Mouse (Mus musculus): Measurements from ENCODE around the gene Sh3pxd2a. TPM values are rescaled to one million over a fixed set of nuclear protein-coding genes. Genes with fewer than 3 reads are reported as not detected.

The Sh3pxd2a gene
- polyA plus RNA-seq, 1 experiment from 2014 or later, result 6.4 TPM

DNA sequence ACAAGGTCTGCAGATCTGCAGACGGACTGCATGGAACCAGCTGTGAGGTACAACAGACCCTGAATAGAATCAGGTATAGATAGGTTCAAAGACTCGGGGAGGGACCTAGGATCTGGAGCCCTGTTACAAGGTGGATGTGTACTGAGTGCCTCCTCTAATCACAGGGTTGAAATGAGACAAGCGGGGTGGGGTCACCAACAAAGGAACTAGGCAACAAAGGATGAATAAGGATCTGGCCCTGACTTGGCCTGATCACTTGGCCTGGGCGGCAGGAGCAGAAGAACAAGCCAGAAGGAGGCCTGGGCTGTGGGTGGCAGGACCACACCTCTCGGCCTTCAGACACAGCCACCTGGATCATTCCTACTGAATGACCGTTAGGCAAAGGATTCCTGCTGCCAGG lies 178.6 kb downstream of the Sh3pxd2a start:
- peaks cover 52% of the 10 kb centered on the region for H3K4me1 ChIP-seq
- H3K27ac ChIP-seq, result no peak overlapping the region
- WGBS, result 88% methylated on average over 6 of the region's 6 CpGs
- no peak overlapping the region for H3K9ac ChIP-seq
- H3K4me2 ChIP-seq, result no peak overlapping the region
- ATAC-seq (replicated peaks; ENCODE audit: low FRiP score), result no peak
- H3K36me3 ChIP-seq, result peaks cover 62% of the 10 kb centered on the region
- no peaks in the 10 kb centered on the region for H3K9me3 ChIP-seq (replicated peaks)
- no peak overlapping the region for H3K4me3 ChIP-seq (replicated peaks)
- H3K27me3 ChIP-seq, result no peaks in the 10 kb centered on the region

- Histone ChIP-seq H3K27me3 (no peaks in the 10 kb centered on the region), H3K9me3 (replicated peaks) (no peaks in the 10 kb centered on the region), H3K4me3 (replicated peaks) (no peak overlapping the region), H3K27ac (peak overlapping the region; percentile 84), H3K36me3 (peaks cover 73% of the 10 kb centered on the region), H3K4me2 (no peak overlapping the region), H3K9ac (no peak overlapping the region), H3K4me1 (peaks cover 58% of the 10 kb centered on the region)
- no peak for ATAC-seq (replicated peaks; ENCODE audit: low FRiP score)
- 94% methylated on average over 17 of the region's 17 CpGs for WGBS
Measured at GRCm38 (mm10) chr19:47282688-47283215, 181.4 kb downstream of the Sh3pxd2a start.

GRCm38 (mm10) chr19:47282050-47282454 lies 182.1 kb downstream of the Sh3pxd2a start:
- Histone ChIP-seq H3K9me3 (replicated peaks) (no peaks in the 10 kb centered on the region), H3K4me1 (peaks cover 56% of the 10 kb centered on the region), H3K9ac (no peak overlapping the region), H3K4me2 (no peak overlapping the region), H3K36me3 (peaks cover 80% of the 10 kb centered on the region), H3K27ac (peak overlapping the region; percentile 84), H3K4me3 (replicated peaks) (no peak overlapping the region), H3K27me3 (no peaks in the 10 kb centered on the region)
- peak; percentile 17 for ATAC-seq (replicated peaks; ENCODE audit: low FRiP score)
- 75% methylated on average over 6 of the region's 6 CpGs for WGBS

GRCm38 (mm10) chr19:47280894-47281293 lies 183.3 kb downstream of the Sh3pxd2a start:
- H3K36me3 ChIP-seq, result peaks cover 77% of the 10 kb centered on the region
- 48% methylated on average over 9 of the region's 9 CpGs for WGBS
- H3K27me3 ChIP-seq, result no peaks in the 10 kb centered on the region
- H3K27ac ChIP-seq, result peak overlapping the region; percentile 84
- no peak overlapping the region for H3K4me3 ChIP-seq (replicated peaks)
- H3K4me2 ChIP-seq, result no peak overlapping the region
- peaks cover 47% of the 10 kb centered on the region for H3K4me1 ChIP-seq
- no peak overlapping the region for H3K9ac ChIP-seq
- no peak for ATAC-seq (replicated peaks; ENCODE audit: low FRiP score)
- no peaks in the 10 kb centered on the region for H3K9me3 ChIP-seq (replicated peaks)

DNA sequence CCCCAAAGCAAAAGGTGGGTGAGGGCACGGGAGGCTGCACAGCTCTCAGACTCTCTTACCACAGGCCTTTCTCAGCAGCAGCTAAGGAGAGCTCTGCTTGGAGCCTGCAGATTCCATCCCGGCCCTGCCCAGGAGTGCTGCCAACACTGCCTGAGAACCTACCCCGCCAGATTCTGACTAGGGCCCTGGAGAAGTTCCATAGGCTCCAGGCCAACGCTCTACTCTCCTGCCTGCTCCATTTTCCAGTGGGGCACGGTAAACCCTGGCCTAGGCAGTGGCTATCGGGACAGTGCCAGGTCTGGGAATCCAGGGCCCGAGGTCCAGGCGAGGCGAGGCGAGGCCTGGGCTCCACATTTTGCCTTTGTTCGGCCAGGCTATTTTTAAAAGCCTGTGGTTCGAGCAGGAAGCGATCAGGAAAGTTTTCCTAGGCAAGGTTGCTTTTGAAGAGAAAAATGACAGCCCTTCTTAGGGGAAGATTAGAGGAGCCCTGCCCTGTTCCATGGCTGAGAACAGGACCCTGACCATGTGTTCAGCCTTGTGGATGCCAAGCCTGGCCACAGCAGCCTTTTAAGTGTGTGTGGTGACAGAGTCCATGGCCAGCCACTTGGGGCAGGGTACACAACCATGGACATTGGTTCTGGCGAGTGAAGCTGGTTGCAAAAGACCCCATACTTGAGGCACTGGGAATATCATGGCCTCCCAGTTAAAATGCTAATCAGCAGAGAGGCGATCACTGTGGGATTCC lies 184.2 kb downstream of the Sh3pxd2a start:
- H3K9ac ChIP-seq, result no peak overlapping the region
- 74% methylated on average over 15 of the region's 15 CpGs for WGBS

DNA sequence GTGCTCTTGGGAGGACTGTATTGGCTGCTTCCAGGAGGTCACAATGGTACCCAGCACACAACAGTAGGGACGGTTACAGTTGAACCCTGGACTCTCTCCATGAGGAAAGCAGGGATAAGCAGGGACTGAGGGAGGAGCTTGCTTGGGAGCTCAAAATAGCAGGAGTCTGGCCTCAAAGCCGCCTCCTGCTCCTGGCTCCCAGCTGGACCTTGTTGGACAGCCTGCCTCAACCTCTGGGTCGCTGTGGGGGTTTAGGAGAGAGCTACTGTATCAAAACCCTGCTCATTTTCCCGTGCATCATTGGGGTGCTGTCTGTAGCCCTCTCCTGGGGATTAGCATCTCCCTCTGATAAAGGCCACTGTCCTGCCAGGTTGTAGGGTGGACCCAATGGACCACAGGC lies 184.8 kb downstream of the Sh3pxd2a start:
- no peaks in the 10 kb centered on the region for H3K9me3 ChIP-seq (replicated peaks)
- 61% methylated on average over 4 of the region's 4 CpGs for WGBS

More for the DNA sequence above, 184.2 kb downstream of the Sh3pxd2a start:
- no peaks in the 10 kb centered on the region for H3K27me3 ChIP-seq
- ATAC-seq (replicated peaks; ENCODE audit: low FRiP score), result no peak
- no peak overlapping the region for H3K4me2 ChIP-seq
- peak overlapping the region; percentile 84 for H3K27ac ChIP-seq
- peaks cover 47% of the 10 kb centered on the region for H3K4me1 ChIP-seq
- peaks cover 77% of the 10 kb centered on the region for H3K36me3 ChIP-seq
- no peaks in the 10 kb centered on the region for H3K9me3 ChIP-seq (replicated peaks)
- no peak overlapping the region for H3K4me3 ChIP-seq (replicated peaks)

DNA sequence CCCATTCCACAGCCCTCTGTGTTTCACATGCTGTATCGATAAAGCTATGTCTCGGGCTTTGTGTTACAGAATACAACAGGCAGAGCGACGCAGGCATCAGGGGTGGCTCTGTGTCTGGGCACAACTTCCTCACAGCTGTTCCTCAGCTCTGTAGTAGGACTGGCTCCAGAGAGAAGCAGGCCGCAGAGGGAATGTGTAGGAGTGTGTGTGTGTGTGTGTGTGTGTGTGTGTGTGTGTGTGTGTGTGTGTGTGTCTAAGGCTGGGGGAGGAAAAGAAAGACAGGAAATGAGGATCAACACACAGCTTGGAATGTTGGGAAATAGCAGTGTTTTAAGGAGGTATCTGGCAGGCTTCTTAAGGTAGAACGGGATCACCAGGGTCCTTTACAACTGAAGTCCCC lies 187.5 kb downstream of the Sh3pxd2a start:
- H3K27ac ChIP-seq, result peak overlapping the region; percentile 66; the same call in 1 of the 2 replicates
- ATAC-seq (replicated peaks; ENCODE audit: low FRiP score), result no peak
- H3K4me2 ChIP-seq, result no peak overlapping the region
- peaks cover 33% of the 10 kb centered on the region for H3K4me1 ChIP-seq
- no peaks in the 10 kb centered on the region for H3K27me3 ChIP-seq
- H3K4me3 ChIP-seq (replicated peaks), result no peak overlapping the region
- 66% methylated on average over 6 of the region's 6 CpGs for WGBS
- peaks cover 80% of the 10 kb centered on the region for H3K36me3 ChIP-seq
- H3K9me3 ChIP-seq (replicated peaks), result no peaks in the 10 kb centered on the region
- H3K9ac ChIP-seq, result no peak overlapping the region

More for the DNA sequence above, 184.8 kb downstream of the Sh3pxd2a start:
- Histone ChIP-seq H3K4me2 (no peak overlapping the region), H3K4me3 (replicated peaks) (no peak overlapping the region), H3K36me3 (peaks cover 77% of the 10 kb centered on the region), H3K27ac (peak overlapping the region; percentile 84), H3K27me3 (no peaks in the 10 kb centered on the region), H3K4me1 (peaks cover 47% of the 10 kb centered on the region), H3K9ac (no peak overlapping the region)
- no peak for ATAC-seq (replicated peaks; ENCODE audit: low FRiP score)

DNA sequence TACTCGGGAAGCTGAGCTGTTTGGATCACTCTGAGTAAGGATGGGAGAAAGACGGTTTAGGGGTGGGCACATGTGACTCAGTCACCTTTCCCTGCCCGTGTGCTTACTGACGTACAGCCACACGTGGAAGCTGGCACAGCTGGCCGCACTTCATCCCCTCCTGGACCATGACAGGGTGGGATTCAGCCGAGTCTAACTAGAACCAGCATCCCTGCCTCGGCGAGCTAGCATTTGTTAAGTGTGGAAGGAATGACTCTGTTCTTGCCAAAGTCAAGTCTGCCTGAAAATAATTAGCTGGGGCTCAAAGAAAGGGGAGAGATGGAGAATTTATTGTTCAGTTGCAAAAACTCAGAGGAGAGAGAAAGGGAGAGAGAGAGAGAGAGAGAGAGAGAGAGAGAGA lies 193.7 kb downstream of the Sh3pxd2a start:
- 70% methylated on average over 9 of the region's 9 CpGs for WGBS
- H3K9me3 ChIP-seq (replicated peaks), result no peaks in the 10 kb centered on the region
- no peak for ATAC-seq (replicated peaks; ENCODE audit: low FRiP score)
- no peaks in the 10 kb centered on the region for H3K4me1 ChIP-seq
- no peak overlapping the region for H3K4me3 ChIP-seq (replicated peaks)
- H3K27ac ChIP-seq, result no peak overlapping the region
- peaks cover 96% of the 10 kb centered on the region for H3K36me3 ChIP-seq
- no peaks in the 10 kb centered on the region for H3K27me3 ChIP-seq
- no peak overlapping the region for H3K9ac ChIP-seq
- no peak overlapping the region for H3K4me2 ChIP-seq

- Histone ChIP-seq H3K36me3 (peaks cover 93% of the 10 kb centered on the region), H3K9ac (no peak overlapping the region), H3K27me3 (no peaks in the 10 kb centered on the region), H3K27ac (no peak overlapping the region), H3K4me1 (no peaks in the 10 kb centered on the region), H3K4me3 (replicated peaks) (no peak overlapping the region), H3K4me2 (no peak overlapping the region), H3K9me3 (replicated peaks) (no peaks in the 10 kb centered on the region)
- WGBS, result 52% methylated on average over 8 of the region's 8 CpGs
- no peak; the same call in 1 of the 2 replicates for ATAC-seq (replicated peaks; ENCODE audit: low FRiP score)
Measured at GRCm38 (mm10) chr19:47269729-47270128, 194.5 kb downstream of the Sh3pxd2a start.

DNA sequence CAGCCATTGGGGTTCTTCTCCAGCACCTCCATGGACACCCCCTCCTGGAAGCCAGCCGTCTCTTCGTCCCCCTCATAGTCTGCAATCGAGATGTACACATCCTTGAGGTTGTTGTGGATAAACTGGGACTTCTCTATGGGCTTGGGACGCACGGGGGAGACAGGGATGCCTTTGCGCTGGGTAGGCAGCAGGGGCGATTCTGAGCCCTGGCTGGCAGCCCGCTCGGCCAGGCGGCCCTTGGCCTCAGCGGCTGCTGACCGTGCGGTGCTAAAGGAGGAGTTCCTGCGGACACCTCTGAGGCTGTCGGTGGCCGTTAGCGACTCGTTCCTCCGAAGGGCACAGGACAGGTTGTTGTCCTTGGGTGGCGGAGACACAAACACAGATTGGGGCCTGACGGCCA lies 197.1 kb downstream of the Sh3pxd2a start:
- ATAC-seq (replicated peaks; ENCODE audit: low FRiP score), result no peak
- Histone ChIP-seq H3K9ac (no peak overlapping the region), H3K27ac (no peak overlapping the region), H3K4me2 (no peak overlapping the region), H3K27me3 (no peaks in the 10 kb centered on the region), H3K4me1 (peaks cover 3% of the 10 kb centered on the region; the same call in 1 of the 2 replicates), H3K4me3 (replicated peaks) (no peak overlapping the region), H3K36me3 (peaks cover 74% of the 10 kb centered on the region), H3K9me3 (replicated peaks) (no peaks in the 10 kb centered on the region)
- 89% methylated on average over 21 of the region's 21 CpGs for WGBS

- no peak for ATAC-seq (replicated peaks; ENCODE audit: low FRiP score)
- H3K9me3 ChIP-seq (replicated peaks), result no peaks in the 10 kb centered on the region
- peaks cover 3% of the 10 kb centered on the region; the same call in 1 of the 2 replicates for H3K4me1 ChIP-seq
- H3K4me2 ChIP-seq, result no peak overlapping the region
- WGBS, result 85% methylated on average over 18 of the region's 18 CpGs
- H3K27ac ChIP-seq, result no peak overlapping the region
- H3K4me3 ChIP-seq (replicated peaks), result no peak overlapping the region
- H3K36me3 ChIP-seq, result peaks cover 68% of the 10 kb centered on the region
- no peak overlapping the region for H3K9ac ChIP-seq
- H3K27me3 ChIP-seq, result no peaks in the 10 kb centered on the region
Measured at GRCm38 (mm10) chr19:47266070-47266801, 198.0 kb downstream of the Sh3pxd2a start.

Data from kidney, embryonic 15.5 days (tissue).